Mouse (Mus musculus) brain, embryonic 14.5 days (tissue): ENCODE results near the gene Pde8a.

Source experiments
- CTCF ChIP-seq: fragments of 200-500 bp; IDR thresholded peaks from 2 replicates; pipeline ENCODE4 v1.5.1; 2012; ENCODE audit warnings: inconsistent platforms, mild to moderate bottlenecking, moderate library complexity, borderline replicate concordance; ENCODE audit not compliant: insufficient read depth, insufficient read length; ENCODE audit errors: extremely low read depth
- POLR2A ChIP-seq: fragments of 200-500 bp; IDR thresholded peaks from 2 replicates; pipeline ENCODE4 v1.6.1; 2012; ENCODE audit warnings: mild to moderate bottlenecking, inconsistent platforms, borderline replicate concordance; ENCODE audit not compliant: poor library complexity, insufficient read depth, insufficient read length, severe bottlenecking; ENCODE audit errors: extremely low read depth

DNA sequence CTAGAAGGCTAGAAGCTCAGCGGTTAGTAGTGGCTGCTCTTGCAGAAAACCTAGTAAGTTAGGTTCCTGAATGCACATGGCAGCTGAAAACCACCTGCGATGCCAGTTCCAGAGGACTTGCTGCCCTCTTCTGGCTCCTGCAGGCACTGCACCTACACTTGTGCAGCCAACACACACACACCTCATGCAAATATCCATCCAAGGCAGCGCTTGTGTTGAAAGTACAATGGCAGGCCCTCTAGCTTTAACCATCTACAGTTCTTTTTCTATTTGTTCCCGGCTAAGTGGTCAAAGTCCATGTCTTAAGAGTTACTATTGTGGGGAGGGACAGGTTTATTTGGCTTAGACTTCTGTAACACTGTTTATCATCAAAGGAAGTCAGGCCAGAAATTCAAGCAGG is 126.4 kb downstream of the Pde8a start:
- TF ChIP-seq CTCF (peak; percentile 75), POLR2A (no peak)
